Mouse (Mus musculus): ENCODE results near the gene Slc35g3.

GRCm38 (mm10) chr11:69799394-69800137 is 37.8 kb upstream of the Slc35g3 start:
- TF ChIP-seq CTCF (IDR thresholded peaks at IDR 0.05; ENCODE audit: borderline replicate concordance, control insufficient read depth, extremely low read depth, insufficient read depth, low read length, poor library complexity) (no peak), POLR2A (IDR thresholded peaks at IDR 0.05; ENCODE audit: control insufficient read depth, extremely low read depth, insufficient read depth, low read length, poor library complexity) (no peak)

All from thymus, adult 2 months (tissue).